In the genomic region with DNA sequence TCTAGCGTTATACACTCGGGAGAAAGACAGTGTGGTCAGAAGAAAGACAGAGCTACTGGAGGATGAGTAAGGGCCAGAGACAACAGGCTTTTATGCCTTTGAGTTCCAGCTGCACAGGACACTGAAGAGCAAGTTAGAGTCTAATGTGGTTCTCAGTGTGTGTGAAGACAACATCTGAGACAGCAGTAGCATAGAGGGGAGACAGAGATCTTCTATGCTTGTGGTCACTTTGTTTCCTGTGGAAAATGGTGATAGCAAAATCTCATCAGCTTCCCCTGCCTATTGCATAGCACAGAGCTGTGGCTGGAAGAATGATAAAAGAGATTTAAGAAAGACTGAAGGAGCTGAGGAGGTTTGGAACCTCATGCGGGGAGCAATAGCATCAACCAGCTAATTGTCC, we compare ENCODE assay signal across 18 mouse cellular contexts. TPM values are rescaled to one million over a fixed set of nuclear protein-coding genes. Genes with fewer than 3 reads are reported as not detected.
DNase-seq lines count a peak whose midpoint lies in the region; ATAC-seq lines count a peak whose summit lies in the region.
"Had no signal": no experiment of that assay in that cellular context is flagged by ENCODE, and none has a peak within 500 bp of the region (broad histone marks: within the 10 kb centered on the region; RNA-seq: fewer than 3 reads in every experiment).

No protein-coding gene starts in this region.

- H3K9me3 ChIP-seq in kidney, embryonic 16.5 days (ENCODE audit: low read length) = no peaks in the 10 kb centered on the region
- no peaks in the 10 kb centered on the region for H3K9me3 ChIP-seq in intestine, embryonic 15.5 days
- H3K9me3 ChIP-seq: midbrain, embryonic 13.5 days had no signal

- 0 out of 2 replicates have a peak overlapping the region, but pooled peaks have one; percentile 3 for H3K4me3 ChIP-seq in kidney, embryonic 16.5 days (ENCODE audit: low read length)
- H3K4me3 ChIP-seq in intestine, embryonic 15.5 days (replicated peaks) = no peak overlapping the region
- H3K4me3 ChIP-seq: midbrain, embryonic 13.5 days had no signal

- H3K27ac ChIP-seq in kidney, embryonic 16.5 days (ENCODE audit: low read length) = no peak overlapping the region
- no peak overlapping the region for H3K27ac ChIP-seq in intestine, embryonic 15.5 days
- H3K27ac ChIP-seq: midbrain, embryonic 13.5 days had no signal

- no peak for ATAC-seq in kidney, embryonic 16.5 days (ENCODE audit: low FRiP score, low TSS enrichment)
- no peak for ATAC-seq in intestine, embryonic 15.5 days
- ATAC-seq: forebrain, embryonic 16.5 days; lung, postnatal 0 days; midbrain, embryonic 13.5 days had no signal

- H3K27me3 ChIP-seq in kidney, embryonic 16.5 days (ENCODE audit: insufficient read depth, low read length) = no peaks in the 10 kb centered on the region
- H3K27me3 ChIP-seq in intestine, embryonic 15.5 days (replicated peaks) = no peaks in the 10 kb centered on the region
- H3K27me3 ChIP-seq: midbrain, embryonic 13.5 days had no signal

- peak overlapping the region; percentile 28 for H3K4me2 ChIP-seq in kidney, embryonic 16.5 days (replicated peaks; ENCODE audit: low read depth, low read length)
- H3K4me2 ChIP-seq in intestine, embryonic 15.5 days (replicated peaks) = peak overlapping the region; percentile 36; the same call in 1 of the 2 replicates

- no peaks in the 10 kb centered on the region for H3K36me3 ChIP-seq in kidney, embryonic 16.5 days (ENCODE audit: insufficient read depth, low read length)
- no peaks in the 10 kb centered on the region for H3K36me3 ChIP-seq in intestine, embryonic 15.5 days
- H3K36me3 ChIP-seq: midbrain, embryonic 13.5 days had no signal

- 89% methylated on average over 3 of the region's 3 CpGs for WGBS in kidney, embryonic 16.5 days
- WGBS in intestine, embryonic 15.5 days = 82% methylated on average over 3 of the region's 3 CpGs

- no peak overlapping the region for H3K9ac ChIP-seq in kidney, embryonic 16.5 days (replicated peaks; ENCODE audit: low read length)
- no peak overlapping the region for H3K9ac ChIP-seq in intestine, embryonic 15.5 days
- H3K9ac ChIP-seq: midbrain, embryonic 13.5 days had no signal

- DNase-seq in kidney, adult 18-20 months = no peak
- peak; percentile 18 for DNase-seq in thymus, postnatal 0 days (ENCODE audit: low spot score)
- DNase-seq in thymus, postnatal 10 days (ENCODE audit: low spot score in 2 of 2) = no peak
- no peak for DNase-seq in adrenal gland, adult 18-20 months (ENCODE audit: low spot score in 2 of 2)
- no peak for DNase-seq in urinary bladder, postnatal 4 days (ENCODE audit: low spot score in 2 of 2)
- DNase-seq: adrenal gland, adult 2 months; cerebellum, postnatal 14 days; gastrocnemius, postnatal 36 days; kidney, postnatal 25 days; liver; thymus, postnatal 25 days had no signal

- H3K4me1 ChIP-seq in kidney, embryonic 16.5 days (ENCODE audit: insufficient read depth, low read length) = 0 out of 2 replicates have a peak, but pooled peaks cover 12% of the 10 kb centered on the region
- no peaks in the 10 kb centered on the region; the same call in 1 of the 2 replicates for H3K4me1 ChIP-seq in intestine, embryonic 15.5 days (replicated peaks)

RNA-seq across cellular contexts. Expression of gene Cyp2j6, which starts 1.8 kb away (rescaled TPM):
- 17.9 and 19.8 TPM in 2 replicates for polyA plus RNA-seq in kidney, embryonic 16.5 days (2015; fragmentation: Nextera tagmentation; extraction: Ambion mirVana)
- polyA plus RNA-seq in thymus, postnatal 0 days (2015; fragmentation: Nextera tagmentation; extraction: Ambion mirVana) = 1.8 and 1.9 TPM in 2 replicates
- 28.3 and 29.1 TPM in 2 replicates for polyA plus RNA-seq in intestine, embryonic 15.5 days (2015; fragmentation: Nextera tagmentation; extraction: Ambion mirVana)
- total RNA-seq in adrenal gland, adult 18-20 months (2021) = 1 to 10 TPM; 4.4 to 6.0 TPM

RNA-seq across cellular contexts. Expression of gene Cyp2j9, which starts 39.8 kb away (rescaled TPM):
- 3.9 and 4.6 TPM in 2 replicates for polyA plus RNA-seq in kidney, embryonic 16.5 days (2015; fragmentation: Nextera tagmentation; extraction: Ambion mirVana)
- polyA plus RNA-seq in thymus, postnatal 0 days (2015; fragmentation: Nextera tagmentation; extraction: Ambion mirVana) = 1.6 and 2.2 TPM in 2 replicates
- 3.3 TPM in 2 replicates for polyA plus RNA-seq in intestine, embryonic 15.5 days (2015; fragmentation: Nextera tagmentation; extraction: Ambion mirVana)
- 1 to 10 TPM; 1.3 to 2.2 TPM for total RNA-seq in adrenal gland, adult 18-20 months (2021)

RNA-seq across cellular contexts. Expression of gene Cyp2j8, which starts 44.4 kb away (rescaled TPM):
- not detected in 2 replicates for polyA plus RNA-seq in kidney, embryonic 16.5 days (2015; fragmentation: Nextera tagmentation; extraction: Ambion mirVana)
- polyA plus RNA-seq in thymus, postnatal 0 days (2015; fragmentation: Nextera tagmentation; extraction: Ambion mirVana) = not detected in 2 replicates
- polyA plus RNA-seq in intestine, embryonic 15.5 days (2015; fragmentation: Nextera tagmentation; extraction: Ambion mirVana) = not detected in 2 replicates
- total RNA-seq in adrenal gland, adult 18-20 months (2021) = not detected
- total RNA-seq: adrenal gland, adult 2 months; gastrocnemius, postnatal 36 days; heart, postnatal 25 days had no signal
- polyA plus RNA-seq: adrenal gland, adult 2 months; forebrain, embryonic 16.5 days; lung, postnatal 0 days; midbrain, embryonic 13.5 days; neural tube, embryonic 14.5 days had no signal
